Mouse (Mus musculus) inflammation-experienced regulatory T-cells, adult 6 months (primary cell): Measurements from ENCODE around the gene Wipf1. TPM values are rescaled to one million over a fixed set of nuclear protein-coding genes. Genes with fewer than 3 reads are reported as not detected.
"Not testable (repeated sequence)": the region's sequence is repeated elsewhere in the genome, so short reads cannot be mapped to it uniquely, and the experiment has no call there.

ENCODE experiments used
- ATAC-seq: one replicate; pipeline ENCODE4 v1.8.0; 2017
- polyA plus RNA-seq, 3 experiments: library from polyadenylated mRNA; unstranded; fragments of 100-300 nt; shearing (Covaris generic); gene quantifications; one replicate each; pipeline ENCODE4 v1.2.1; 2017

The Wipf1 gene
- 100 to 1,000 TPM in 1 of 3 experiments, 10 to 100 TPM in 2; 61.5 to 101 (median 68.3) TPM for polyA plus RNA-seq

DNA sequence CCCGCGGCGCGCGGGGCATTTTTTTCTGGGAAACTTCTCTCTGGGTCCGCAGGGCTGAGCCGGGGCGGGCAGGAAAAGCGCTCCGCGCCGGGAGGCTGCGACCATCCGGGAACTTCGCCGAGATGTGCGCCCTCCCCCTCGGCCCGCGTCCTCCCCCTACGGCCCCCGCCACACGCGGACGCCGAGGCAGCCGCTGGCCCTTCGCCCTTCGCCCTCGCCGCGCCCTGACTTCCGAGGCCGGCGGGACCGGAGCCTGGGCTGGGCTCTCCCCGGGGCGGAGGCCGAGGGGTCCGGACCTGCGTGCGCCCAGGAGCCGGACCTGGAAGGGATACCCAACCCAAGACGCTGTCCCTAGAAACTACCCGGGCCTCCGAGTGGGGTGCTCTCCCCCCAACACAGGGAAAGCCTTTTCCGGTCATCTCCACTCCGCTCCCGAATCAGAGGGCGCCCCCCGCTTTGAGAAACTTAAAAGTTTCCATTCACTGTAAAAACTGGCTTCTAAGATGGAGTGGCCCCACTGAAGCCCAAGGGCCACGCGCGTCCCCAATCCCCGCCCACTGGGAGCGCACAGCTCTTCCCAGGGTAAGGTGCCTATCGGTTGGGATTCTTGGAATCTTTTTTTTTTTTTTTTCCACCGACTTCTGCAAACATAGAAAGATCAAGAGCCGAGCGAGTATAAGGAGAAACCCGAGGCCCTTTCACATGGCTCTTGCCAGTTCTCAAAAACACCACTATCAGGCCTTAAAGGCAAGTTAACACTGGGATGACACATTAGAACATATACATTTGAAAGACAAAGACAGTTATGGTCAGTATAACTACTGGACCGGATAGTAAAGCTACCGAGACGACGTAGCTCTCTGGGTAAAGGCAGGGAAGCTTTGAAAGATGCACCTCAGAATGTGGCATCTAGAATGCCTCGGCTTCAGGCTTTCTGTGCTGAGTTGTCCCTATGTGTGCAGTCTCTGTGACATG, at the start of gene Wipf1:
Wipf1 (minus strand) TSS at position 379 of the 975 bp plus-strand sequence.
- ATAC-seq, result no peak

DNA sequence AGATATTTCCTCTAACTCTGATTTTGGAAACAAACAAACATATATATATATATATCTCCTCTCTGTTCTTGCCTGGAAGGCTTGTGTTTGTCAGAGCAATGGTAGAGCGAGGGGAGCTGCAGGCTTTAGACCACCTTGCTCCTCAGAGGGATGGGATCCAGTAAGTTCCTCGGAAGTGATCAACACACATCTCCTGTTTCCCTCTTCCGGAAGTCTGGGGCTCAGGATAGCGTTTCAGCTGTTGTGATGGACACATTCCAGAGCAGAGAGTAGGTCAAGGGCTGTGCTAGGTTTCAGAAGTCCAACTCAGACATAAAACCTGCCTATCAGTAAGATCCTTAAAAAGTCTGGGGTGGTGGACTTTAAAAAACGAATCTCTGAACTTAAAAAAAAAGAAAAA, 49.6 kb upstream of the Wipf1 start:
- ATAC-seq, result no peak

DNA sequence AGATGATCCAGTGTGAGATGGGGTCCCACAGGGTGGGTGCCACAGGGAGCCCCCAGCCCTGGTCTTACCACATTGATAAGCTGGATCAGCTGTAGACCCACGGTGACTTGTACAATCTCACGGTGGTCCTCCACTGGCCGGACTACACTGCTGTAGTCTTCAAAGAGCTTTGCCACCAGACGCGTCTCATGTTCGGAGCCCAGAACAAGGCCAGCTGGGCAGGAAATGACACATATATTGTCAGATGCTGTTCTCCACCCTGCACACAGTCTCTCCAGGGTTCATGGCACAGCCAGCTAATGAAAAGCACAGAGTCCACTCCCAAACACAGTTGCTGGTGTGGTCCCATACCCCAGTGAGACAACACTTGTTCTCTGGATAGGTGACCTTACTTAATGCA, 44.9 kb upstream of the Wipf1 start:
- ATAC-seq, result no peak

DNA sequence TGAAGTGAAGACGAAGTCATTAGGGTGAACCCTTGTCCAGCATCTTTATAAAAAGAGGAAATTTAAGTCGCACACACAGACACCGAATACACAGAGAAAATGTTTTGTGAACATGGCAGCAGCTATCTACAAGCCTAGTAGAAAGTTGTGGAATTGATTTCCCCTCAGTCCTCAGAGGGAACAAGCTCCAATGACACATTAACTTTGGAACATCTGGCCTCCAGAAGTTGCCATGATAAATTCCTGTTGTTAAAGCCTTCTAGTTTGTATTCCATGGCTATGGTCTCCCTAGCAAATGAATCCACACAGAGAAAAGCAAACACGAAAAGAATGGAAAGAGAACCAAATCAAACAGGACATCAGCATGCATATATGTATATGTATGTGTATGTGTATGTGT, 44.0 kb upstream of the Wipf1 start:
- no peak for ATAC-seq

DNA sequence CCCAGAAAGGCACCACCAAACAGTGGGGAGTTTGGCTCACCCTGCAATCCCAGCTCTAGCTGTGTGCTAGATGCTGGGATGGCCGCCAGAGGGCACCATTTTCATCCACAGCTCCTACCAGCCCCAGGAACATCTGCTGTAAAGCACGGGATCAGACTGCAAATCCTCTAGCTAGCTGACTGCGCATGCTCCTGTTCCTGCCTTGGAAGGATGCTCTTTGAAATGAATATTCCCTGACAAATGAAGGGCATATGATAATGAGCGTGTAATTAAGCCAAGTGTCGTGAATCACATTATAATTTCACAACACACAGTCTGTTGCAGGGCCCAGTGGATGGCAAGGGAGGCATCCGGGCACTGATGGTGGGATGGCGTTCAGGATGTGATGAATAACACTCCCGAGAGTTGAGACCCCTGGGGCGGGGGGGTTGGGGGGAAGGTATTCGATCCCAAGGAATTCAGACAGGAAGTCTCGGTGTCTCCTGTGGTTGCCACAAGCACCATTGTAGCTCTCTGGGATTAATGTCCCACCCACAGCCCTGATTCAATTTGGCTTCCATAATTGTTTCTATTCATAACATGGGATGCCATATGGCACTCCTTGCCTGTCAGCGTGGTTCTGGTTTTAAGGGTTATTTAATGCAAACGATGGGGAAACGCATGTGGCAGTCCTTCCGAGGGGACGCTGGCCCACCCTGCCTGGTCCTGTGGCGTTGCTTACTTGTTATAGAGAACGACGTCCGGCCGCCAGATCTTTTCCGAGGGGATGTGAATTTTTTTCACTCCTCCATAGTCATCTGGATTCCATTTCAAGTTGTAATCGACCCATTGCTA, 43.2 kb upstream of the Wipf1 start:
- ATAC-seq, result peak; percentile 60

DNA sequence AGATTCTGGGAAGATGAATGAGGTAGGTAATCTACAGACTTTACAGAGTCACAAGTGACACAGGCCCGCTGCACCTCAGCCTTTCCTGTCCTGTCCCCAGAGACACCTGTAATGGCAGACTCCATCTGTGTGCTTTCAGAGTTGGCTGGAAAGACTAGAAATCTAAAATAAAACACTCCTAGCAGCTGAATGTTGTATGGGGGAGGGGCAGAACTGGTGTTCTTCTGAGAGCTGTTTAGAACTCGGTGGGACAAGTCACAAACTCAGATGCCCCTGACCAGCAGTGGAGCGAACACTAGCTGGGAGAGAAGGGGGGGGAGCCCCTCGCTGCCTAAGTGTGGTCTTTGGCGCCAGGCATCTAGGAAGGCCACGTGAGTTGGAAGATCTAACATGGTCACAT, 42.4 kb upstream of the Wipf1 start:
- no peak for ATAC-seq

DNA sequence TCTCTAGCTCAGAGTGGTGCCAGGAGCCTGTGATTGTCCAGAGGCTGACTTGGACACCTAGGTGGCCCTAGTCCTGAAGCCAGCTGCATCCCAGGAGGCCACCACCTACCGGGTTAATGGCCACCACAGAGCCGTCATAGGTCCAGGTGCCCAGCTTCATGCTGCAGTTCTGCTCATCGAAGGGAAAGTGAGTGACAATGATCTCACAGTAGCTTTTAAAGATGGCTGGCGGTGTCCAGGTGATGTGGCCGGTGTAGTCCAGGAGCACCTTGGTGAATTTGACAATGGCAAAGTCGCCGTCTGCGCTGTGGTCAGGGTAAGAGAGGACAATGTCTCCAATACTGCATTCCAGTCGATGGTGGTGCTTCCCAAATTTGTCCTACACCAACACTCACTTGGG, 41.8 kb upstream of the Wipf1 start:
- ATAC-seq, result no peak

DNA sequence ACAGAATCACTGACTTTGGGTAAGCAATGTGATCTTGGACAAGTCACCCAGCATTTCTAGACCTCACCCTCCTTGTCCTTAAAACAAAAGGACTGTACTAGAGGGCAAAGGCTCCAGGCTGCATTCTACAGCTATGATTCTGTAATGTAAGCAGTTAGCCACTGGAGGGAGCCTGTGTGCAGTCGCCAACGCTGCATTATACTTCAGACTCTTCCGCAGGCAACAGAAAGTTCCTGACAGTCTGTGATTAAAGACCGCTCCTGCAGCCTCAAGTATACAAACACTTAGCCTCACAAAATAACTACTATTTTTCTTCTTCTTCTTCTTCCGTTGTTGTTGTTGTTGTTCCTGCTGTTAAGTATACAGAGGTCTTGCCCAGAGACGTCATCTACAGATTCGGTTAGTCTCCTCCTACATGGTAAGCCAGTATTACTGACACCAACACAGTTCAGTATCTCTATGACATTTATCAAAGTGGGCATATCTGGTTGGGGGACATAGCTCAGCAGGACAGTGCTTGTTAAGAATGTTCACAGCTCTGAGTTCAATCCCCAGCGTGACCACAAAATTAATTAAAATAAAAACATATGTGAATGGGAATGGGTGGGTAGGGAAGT, 37.6 kb upstream of the Wipf1 start:
- ATAC-seq, result peak; percentile 93

DNA sequence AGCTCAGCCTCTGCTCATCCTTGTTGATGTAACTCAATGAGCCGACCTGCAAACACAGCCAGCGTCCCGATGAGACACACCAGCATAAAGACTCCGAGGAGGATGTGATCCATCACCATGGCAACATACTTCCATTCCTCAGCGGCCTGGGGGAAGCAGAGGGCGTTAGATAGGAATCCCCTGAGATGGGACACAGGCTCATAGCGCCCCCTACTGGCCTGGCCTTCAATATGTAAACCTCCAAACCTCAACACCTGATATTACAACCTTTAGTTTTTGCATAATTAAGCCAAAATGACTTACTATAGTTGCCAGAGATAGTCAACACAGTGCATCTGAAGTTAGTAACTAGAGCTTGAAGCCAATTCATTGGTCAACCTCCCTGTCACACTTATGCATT, 36.6 kb upstream of the Wipf1 start:
- no peak for ATAC-seq

DNA sequence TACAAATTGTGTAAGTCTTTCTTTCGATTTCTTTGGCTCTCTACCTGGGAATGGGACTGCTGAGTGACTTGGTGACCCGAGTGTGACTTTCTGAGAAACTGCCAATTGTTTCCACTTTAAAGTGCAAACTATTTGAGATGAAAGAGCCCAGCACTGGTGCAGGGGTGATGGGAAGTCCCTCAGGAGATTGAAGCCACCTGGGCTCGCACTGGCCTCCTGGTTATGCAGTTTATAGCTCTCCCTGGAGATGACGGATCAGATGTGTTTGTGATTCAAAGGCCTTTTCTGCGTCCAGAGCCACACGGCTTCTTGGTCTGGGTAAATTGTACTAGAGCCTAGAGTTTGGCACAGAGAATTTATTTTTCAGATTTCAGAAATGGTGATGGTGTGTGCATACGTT, 34.2 kb upstream of the Wipf1 start:
- no peak for ATAC-seq

DNA sequence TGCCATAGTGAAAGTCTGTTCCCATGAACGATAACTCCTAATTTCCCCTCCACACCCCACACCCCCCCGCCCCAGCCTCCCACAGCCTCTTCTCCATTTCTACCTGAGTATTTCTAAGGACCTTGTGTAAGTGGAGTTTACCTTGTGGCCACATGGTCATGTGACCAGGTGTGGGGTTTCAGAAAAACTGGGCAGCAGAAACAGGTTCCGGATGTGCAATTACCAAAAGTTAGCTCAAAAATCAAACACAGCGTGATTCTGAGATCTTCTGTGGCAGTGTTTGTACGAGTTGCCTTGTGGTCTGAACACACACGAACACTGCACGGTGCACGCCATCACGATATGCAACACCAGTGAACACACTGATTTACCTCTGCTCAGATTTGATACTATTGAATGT, 33.1 kb upstream of the Wipf1 start:
- no peak for ATAC-seq

DNA sequence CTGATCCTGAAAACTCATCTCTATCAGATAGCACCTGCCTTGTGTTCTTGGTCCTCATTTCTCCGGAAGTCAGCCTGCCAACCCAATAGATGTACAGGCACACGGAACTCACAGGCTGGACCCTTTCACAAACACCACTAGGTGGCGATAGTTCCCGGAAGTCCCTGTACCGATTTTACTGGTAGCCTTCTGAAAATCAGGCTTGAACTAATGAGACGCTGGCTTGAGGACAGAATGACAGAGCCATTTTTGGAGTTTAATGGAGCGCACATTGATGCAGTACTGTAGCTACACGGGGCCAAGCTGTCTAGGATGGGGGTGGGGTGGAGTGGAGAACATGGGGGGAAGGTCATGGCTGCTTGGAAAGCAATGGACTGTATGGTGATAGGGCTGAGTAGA, 32.1 kb upstream of the Wipf1 start:
- peak; percentile 70 for ATAC-seq

DNA sequence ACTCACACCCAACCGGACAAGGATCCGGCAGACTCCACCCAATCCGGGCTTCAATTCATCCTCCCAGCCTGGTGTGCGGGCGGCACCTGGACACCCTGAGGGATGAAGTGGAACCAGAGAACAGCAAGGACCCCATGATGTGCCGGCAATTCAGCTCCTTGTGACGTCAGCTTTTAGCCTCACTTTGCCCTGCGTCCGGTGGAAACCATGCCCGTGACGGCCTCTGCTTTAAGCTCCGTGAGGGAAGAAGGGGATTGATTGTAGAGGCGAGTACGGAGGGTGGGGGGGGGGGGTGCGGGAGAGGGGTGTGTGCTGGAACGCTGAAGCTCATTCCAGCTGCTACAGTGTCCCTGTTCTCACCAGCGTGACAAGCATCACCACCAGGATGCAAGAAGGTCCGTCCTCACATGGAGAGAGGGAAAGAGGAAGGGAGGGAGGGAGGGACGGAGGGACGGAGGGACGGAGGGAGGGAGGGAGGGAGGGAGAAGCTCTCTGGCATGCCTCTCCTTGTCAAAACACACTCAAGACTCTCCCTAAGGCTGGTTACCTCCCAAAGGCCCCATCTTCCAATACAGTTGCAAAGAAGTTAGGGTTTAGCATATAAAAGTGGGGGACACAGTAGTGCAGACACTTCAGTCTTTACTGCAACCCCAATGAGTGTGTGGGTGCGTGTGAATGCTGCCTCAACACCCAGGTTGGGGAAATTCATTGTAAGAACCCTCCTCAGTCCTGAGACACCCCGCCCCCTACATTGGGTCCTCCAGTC, 31.5 kb upstream of the Wipf1 start:
- ATAC-seq, result no peak

DNA sequence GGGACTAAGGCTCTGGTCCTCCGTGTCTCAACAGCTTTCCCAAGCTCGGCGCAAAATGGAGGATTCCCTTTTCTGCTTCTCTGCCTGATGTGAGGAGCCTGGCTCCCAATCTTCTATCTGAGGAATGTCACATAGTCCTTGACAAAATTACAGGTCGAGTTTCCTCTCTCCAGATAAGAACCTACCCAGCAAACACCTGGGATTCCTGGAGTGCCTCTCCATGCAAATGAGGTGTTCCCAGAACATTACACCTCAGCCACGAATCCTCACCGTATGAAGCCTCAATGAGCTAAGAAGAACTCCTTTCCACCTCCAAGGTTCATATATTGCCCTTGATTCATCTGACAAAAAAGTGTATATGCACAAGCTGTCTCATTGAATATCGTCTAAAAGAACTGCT, 30.9 kb upstream of the Wipf1 start:
- no peak for ATAC-seq

DNA sequence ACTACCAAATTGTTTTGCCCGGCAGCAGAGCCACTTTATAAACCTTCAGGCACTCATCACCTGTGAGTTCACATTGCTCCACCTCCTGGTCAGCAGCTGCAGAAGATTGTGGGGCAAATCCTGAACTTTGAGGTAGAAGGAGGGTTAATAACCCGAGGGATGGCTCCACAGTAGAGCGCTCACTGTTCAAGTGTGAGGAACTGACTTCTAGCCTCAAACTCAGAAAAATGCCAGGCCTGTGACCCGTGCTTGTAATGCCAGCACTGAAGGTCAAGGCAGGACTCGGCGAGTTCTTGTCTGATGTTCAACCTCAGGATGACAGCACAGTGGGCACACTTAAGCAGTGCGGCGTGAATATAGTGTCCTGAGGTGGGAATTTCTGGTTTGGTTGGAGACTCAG, 28.4 kb upstream of the Wipf1 start:
- no peak for ATAC-seq

DNA sequence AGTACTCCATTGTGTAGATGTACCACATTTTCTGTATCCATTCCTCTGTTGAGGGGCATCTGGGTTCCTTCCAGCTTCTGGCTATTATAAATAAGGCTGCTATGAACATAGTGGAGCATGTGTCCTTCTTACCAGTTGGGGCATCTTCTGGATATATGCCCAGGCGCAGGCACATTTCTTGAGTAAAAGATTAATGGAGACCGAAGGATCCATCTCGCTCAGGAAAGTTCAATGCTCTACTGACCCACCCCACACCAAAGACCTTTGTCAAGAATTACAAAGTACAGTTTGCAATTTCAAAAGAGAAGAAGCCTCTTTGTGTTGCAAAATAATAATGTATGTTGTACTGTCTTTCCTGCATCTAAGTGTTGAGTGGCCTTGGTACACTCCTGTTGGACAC, 27.5 kb upstream of the Wipf1 start:
- ATAC-seq, result not testable (repeated sequence)

DNA sequence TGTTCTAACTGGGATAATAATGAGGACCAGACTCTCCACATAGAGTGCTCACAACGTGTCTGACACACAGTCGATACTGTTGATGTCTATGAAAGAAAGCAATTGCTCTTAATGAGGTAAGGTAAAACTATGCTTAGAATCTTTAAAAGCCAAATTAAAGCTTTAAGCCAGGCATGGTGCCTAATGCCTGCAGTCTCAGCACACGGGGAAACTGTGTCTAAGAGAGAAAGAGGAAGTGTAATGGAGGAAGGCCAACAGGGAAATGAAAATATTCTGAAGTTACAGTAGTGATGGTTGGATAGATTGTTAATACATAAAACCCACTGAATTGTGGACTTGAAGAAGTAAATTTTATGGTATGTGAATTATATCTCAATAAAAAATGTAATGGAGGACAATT, 24.9 kb upstream of the Wipf1 start:
- no peak for ATAC-seq

DNA sequence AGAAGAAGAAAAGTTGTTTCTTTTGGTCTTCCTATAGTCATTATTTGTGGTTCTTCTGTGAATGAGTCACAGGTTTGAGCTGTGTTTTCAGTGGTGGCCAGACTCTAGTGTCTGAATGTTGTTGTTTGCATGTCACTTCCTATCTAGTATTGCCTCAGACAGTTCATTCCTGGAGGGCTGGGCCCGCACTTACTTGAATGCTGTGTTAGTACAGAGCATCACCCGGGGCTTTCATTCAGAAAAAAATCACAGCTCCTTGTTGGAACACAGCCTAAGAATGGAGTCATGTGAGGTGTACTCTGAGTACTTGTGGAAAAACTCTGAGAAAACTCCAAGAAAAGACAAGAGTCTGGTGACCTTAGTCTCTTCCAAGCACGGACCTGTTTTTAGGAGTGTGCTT, 23.4 kb upstream of the Wipf1 start:
- peak; percentile 44 for ATAC-seq

DNA sequence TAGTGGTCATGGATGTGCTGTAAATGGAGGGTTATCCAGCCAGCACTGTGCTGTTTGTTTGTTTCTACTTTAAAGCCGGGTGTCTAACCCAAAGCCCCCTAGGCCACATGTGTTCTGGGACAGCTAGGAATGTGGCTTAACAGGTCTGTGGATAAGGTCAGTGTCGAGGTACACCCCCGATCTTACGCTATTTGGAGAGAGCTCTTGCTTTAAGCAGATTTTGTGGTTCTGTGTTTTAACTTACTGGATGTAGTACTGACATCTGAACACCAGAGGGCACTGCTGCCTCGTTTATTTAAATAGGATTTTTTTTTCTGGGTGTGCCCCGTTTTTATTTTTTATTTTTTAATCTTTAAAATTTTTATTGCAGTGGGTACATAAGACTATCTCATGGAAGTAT, 21.2 kb upstream of the Wipf1 start:
- ATAC-seq, result no peak

DNA sequence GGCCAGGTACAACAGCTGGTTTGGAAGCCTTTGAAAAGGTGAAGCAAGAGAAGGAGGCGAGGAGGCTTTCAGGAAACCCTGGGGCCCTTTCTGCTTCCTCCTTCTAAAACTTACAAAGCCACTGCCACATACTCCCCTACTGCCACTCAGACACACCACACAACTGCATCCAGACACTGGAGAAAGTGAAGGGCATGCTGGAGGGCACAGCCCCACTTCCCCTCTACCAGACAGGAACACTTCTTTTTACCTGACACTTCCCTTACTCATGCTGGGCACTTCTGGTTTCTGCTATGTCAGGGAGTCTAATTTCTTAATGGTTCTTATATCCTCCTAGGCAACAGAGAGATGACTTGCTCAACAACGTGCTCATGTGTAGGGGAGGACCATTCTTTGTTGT, 19.0 kb upstream of the Wipf1 start:
- no peak for ATAC-seq

DNA sequence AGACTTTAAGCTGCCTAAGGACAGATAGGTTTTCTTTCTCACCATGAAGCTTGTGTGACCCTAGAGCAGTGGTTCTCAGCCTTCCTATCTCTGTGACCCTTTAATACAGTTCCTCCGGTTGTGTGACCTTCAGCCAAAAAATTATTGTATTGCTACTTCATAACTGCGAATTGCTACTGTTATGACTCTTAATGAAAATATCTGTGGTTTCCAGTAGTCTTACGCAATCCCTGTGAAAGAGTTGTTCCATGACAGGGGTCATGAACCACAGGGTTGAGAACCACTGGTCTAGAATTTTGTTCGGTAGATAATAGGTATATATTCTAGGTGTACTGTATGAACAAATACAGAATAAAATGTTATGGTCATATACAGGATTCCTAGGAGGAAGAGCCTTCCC, 17.7 kb upstream of the Wipf1 start:
- ATAC-seq, result peak; percentile 64

DNA sequence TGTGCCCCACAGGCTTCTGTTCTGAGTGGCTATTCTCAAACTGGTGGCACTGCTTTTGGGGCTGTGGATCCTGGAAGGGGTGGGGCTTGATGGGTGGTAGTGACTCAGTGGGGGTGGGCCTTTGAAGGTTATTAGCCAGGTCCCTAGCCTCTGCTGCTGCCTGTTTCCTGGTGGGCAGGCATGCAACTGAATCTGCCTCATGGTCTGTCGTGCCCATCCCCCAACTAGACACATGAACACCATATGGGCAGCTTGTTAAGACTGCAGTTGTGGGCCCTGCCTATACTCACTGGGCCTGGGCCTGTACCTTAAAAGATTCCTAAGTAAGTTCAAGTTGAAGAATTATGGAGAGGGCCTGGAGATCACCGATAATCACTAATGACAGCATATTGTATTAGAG, 16.0 kb upstream of the Wipf1 start:
- ATAC-seq, result no peak
